Mouse (Mus musculus): ENCODE data around the gene 4930432M17Rik.

Gene 4930432M17Rik

GRCm38 (mm10) chr3:121670462-121670861 is at the start of gene 4930432M17Rik:
Gene 4930432M17Rik, plus strand, starts transcription at chr3:121670762.
- DNase-seq (ENCODE audit: low spot score in 2 of 2) = no peak

GRCm38 (mm10) chr3:121625662-121626061 is 44.9 kb upstream of the 4930432M17Rik start:
- DNase-seq (ENCODE audit: low spot score in 2 of 2) = no peak

GRCm38 (mm10) chr3:121626273-121626672 is 44.3 kb upstream of the 4930432M17Rik start:
- no peak for DNase-seq (ENCODE audit: low spot score in 2 of 2)

- no peak for DNase-seq (ENCODE audit: low spot score in 2 of 2)
These were observed 42.3 kb upstream of the 4930432M17Rik start for GRCm38 (mm10) chr3:121628245-121628644.

- DNase-seq (ENCODE audit: low spot score in 2 of 2) = no peak
These were observed 39.9 kb upstream of the 4930432M17Rik start for GRCm38 (mm10) chr3:121630626-121631025.

- DNase-seq (ENCODE audit: low spot score in 2 of 2) = no peak
These were observed 35.6 kb upstream of the 4930432M17Rik start for GRCm38 (mm10) chr3:121634963-121635362.

- DNase-seq (ENCODE audit: low spot score in 2 of 2) = no peak
These were observed 35.1 kb upstream of the 4930432M17Rik start for GRCm38 (mm10) chr3:121635505-121635904.

GRCm38 (mm10) chr3:121636315-121636714 is 34.2 kb upstream of the 4930432M17Rik start:
- peak; percentile 29 to 37 for DNase-seq (ENCODE audit: low spot score in 2 of 2)

- no peak for DNase-seq (ENCODE audit: low spot score in 2 of 2)
These were observed 33.8 kb upstream of the 4930432M17Rik start for GRCm38 (mm10) chr3:121636748-121637147.

GRCm38 (mm10) chr3:121637792-121638191 is 32.8 kb upstream of the 4930432M17Rik start:
- no peak for DNase-seq (ENCODE audit: low spot score in 2 of 2)

GRCm38 (mm10) chr3:121638241-121638640 is 32.3 kb upstream of the 4930432M17Rik start:
- no peak for DNase-seq (ENCODE audit: low spot score in 2 of 2)

GRCm38 (mm10) chr3:121640611-121641010 is 30.0 kb upstream of the 4930432M17Rik start:
- DNase-seq (ENCODE audit: low spot score in 2 of 2) = no peak

GRCm38 (mm10) chr3:121643236-121643635 is 27.3 kb upstream of the 4930432M17Rik start:
- no peak for DNase-seq (ENCODE audit: low spot score in 2 of 2)

GRCm38 (mm10) chr3:121645447-121645846 is 25.1 kb upstream of the 4930432M17Rik start:
- DNase-seq (ENCODE audit: low spot score in 2 of 2) = no peak

GRCm38 (mm10) chr3:121646364-121647048 is 24.1 kb upstream of the 4930432M17Rik start:
- DNase-seq (ENCODE audit: low spot score in 2 of 2) = no peak

GRCm38 (mm10) chr3:121648238-121648778 is 22.3 kb upstream of the 4930432M17Rik start:
- DNase-seq (ENCODE audit: low spot score in 2 of 2) = no peak

- DNase-seq (ENCODE audit: low spot score in 2 of 2) = no peak
These were observed 20.4 kb upstream of the 4930432M17Rik start for GRCm38 (mm10) chr3:121650052-121650671.

- no peak for DNase-seq (ENCODE audit: low spot score in 2 of 2)
These were observed 18.9 kb upstream of the 4930432M17Rik start for GRCm38 (mm10) chr3:121651710-121652109.

GRCm38 (mm10) chr3:121652186-121652585 is 18.4 kb upstream of the 4930432M17Rik start:
- no peak for DNase-seq (ENCODE audit: low spot score in 2 of 2)

GRCm38 (mm10) chr3:121656922-121657321 is 13.6 kb upstream of the 4930432M17Rik start:
- DNase-seq (ENCODE audit: low spot score in 2 of 2) = no peak

- DNase-seq (ENCODE audit: low spot score in 2 of 2) = no peak
These were observed 7.7 kb upstream of the 4930432M17Rik start for GRCm38 (mm10) chr3:121662705-121663469.

GRCm38 (mm10) chr3:121663470-121663847 is 7.1 kb upstream of the 4930432M17Rik start:
- DNase-seq (ENCODE audit: low spot score in 2 of 2) = no peak

All from frontal cortex, postnatal 25 days (tissue).